Comparison of ENCODE assay signal across 19 mouse cellular contexts in genomic region chr6:35259526-35259925, GRCm38 (mm10). TPM values are rescaled to one million over a fixed set of nuclear protein-coding genes. Genes with fewer than 3 reads are reported as not detected.
DNase-seq lines count a peak whose midpoint lies in the region; ATAC-seq lines count a peak whose summit lies in the region.
"Had no signal": no experiment of that assay in that cellular context is flagged by ENCODE, and none has a peak within 500 bp of the region (broad histone marks: within the 10 kb centered on the region; RNA-seq: fewer than 3 reads in every experiment).

No protein-coding gene starts in this region.

- no peak overlapping the region for H3K4me3 ChIP-seq in liver, embryonic 12.5 days
- H3K4me3 ChIP-seq: hindbrain, embryonic 13.5 days; intestine, embryonic 15.5 days; kidney, embryonic 15.5 days; left cerebral cortex, adult 2 months; limb, embryonic 12.5 days; neural tube, embryonic 13.5 days; stomach, embryonic 15.5 days had no signal

- H3K27ac ChIP-seq in liver, embryonic 12.5 days = peak overlapping the region; percentile 62; the same call in 1 of the 2 replicates
- H3K27ac ChIP-seq: hindbrain, embryonic 13.5 days; intestine, embryonic 15.5 days; kidney, embryonic 15.5 days; left cerebral cortex, adult 2 months; limb, embryonic 12.5 days; neural tube, embryonic 13.5 days; stomach, embryonic 15.5 days had no signal

- no peaks in the 10 kb centered on the region for H3K9me3 ChIP-seq in liver, embryonic 12.5 days (replicated peaks)
- H3K9me3 ChIP-seq: hindbrain, embryonic 13.5 days; intestine, embryonic 15.5 days; kidney, embryonic 15.5 days; limb, embryonic 12.5 days; neural tube, embryonic 13.5 days; stomach, embryonic 15.5 days had no signal

- H3K9ac ChIP-seq in liver, embryonic 12.5 days = 0 out of 2 replicates have a peak overlapping the region, but pooled peaks have one; percentile 14
- H3K9ac ChIP-seq: hindbrain, embryonic 13.5 days; intestine, embryonic 15.5 days; kidney, embryonic 15.5 days; limb, embryonic 12.5 days; neural tube, embryonic 13.5 days; stomach, embryonic 15.5 days had no signal

- peak overlapping the region; percentile 79 for H3K4me2 ChIP-seq in liver, embryonic 12.5 days
- H3K4me2 ChIP-seq: hindbrain, embryonic 13.5 days; intestine, embryonic 15.5 days; kidney, embryonic 15.5 days; limb, embryonic 12.5 days; neural tube, embryonic 13.5 days; stomach, embryonic 15.5 days had no signal

- H3K36me3 ChIP-seq in liver, embryonic 12.5 days = peaks cover 55% of the 10 kb centered on the region

- H3K4me1 ChIP-seq in liver, embryonic 12.5 days = peaks cover 68% of the 10 kb centered on the region

- WGBS in liver, embryonic 12.5 days (ENCODE audit: insufficient replicate concordance) = 48% methylated on average over 5 of the region's 5 CpGs

- intact Hi-C loops in heart, postnatal 10 days (cut with DNase I) = loop anchor here (10.0 kb wide), 2 partner anchors 115 to 275 kb away; partner anchors contain the start of gene Mtpn

- no peak for ATAC-seq in liver, embryonic 12.5 days
- ATAC-seq: intestine, embryonic 15.5 days had no signal

- peak; percentile 61 to 84 for DNase-seq in adrenal gland, adult (ENCODE audit: inconsistent age in 2 of 2, low spot score in 1 of 2)
- DNase-seq in adrenal gland, postnatal 4 days (ENCODE audit: low spot score in 2 of 2) = no peak
- no peak for DNase-seq in liver
- peak; percentile 50 to 57 for DNase-seq in heart, postnatal 10 days
- DNase-seq in skeletal muscle tissue, adult 2 months (ENCODE audit: low read depth, low spot score) = peak; percentile 34
- DNase-seq in neural tube, embryonic 10.5 days (ENCODE audit: extremely low spot score, low spot score) = no peak
- DNase-seq in ovary, postnatal 36 days (ENCODE audit: low spot score) = no peak
- DNase-seq: cerebellum, postnatal 14 days; lung, postnatal 10 days; right cerebral cortex, postnatal 4 days; thymus, postnatal 25 days had no signal

- H3K27me3 ChIP-seq in liver, embryonic 12.5 days (replicated peaks) = no peaks in the 10 kb centered on the region
- H3K27me3 ChIP-seq: hindbrain, embryonic 13.5 days; intestine, embryonic 15.5 days; kidney, embryonic 15.5 days; limb, embryonic 12.5 days; neural tube, embryonic 13.5 days; stomach, embryonic 15.5 days had no signal

RNA-seq across cellular contexts. Expression of gene Slc13a4, which starts 48.4 kb away (rescaled TPM):
- total RNA-seq in adrenal gland, postnatal 4 days (2021) = under 1 TPM; 0.45 to 0.62 TPM
- polyA plus RNA-seq in liver, embryonic 12.5 days (2016; fragmentation: Nextera tagmentation; extraction: Ambion mirVana) = 0.23 and 0.25 TPM in 2 replicates
- total RNA-seq in heart, postnatal 10 days (2021) = under 1 TPM; 0.12 TPM

Comparison
In these comparisons a context has a peak if more than half of its experiments do, and no peak if none do; other contexts are left out.
1. DNase-seq: peak in adrenal gland, adult (2 of 2), heart, postnatal 10 days (2 of 2) and skeletal muscle tissue, adult 2 months (single experiment); none in adrenal gland, postnatal 4 days (0 of 2), liver (single experiment), neural tube, embryonic 10.5 days (single experiment) and ovary, postnatal 36 days (single experiment).